Mouse (Mus musculus) G1E (cell line): Measurements from ENCODE around the gene Timm50.

ENCODE experiments used
- CTCF ChIP-seq: IDR thresholded peaks from 2 replicates; pipeline ENCODE4 v1.5.1; 2012; ENCODE audit warnings: low read depth, low read length, inconsistent platforms, mixed read lengths
- GATA1 ChIP-seq: IDR thresholded peaks from 2 replicates; pipeline ENCODE4 v1.6.1; 2012; ENCODE audit warnings: borderline replicate concordance, low read length, inconsistent platforms, mixed read lengths
- GATA2 ChIP-seq: IDR thresholded peaks from 2 replicates; pipeline ENCODE4 v1.6.1; 2012; ENCODE audit warnings: low read depth, low read length, inconsistent platforms, borderline replicate concordance
- POLR2AphosphoS5 ChIP-seq: IDR thresholded peaks from 2 replicates; pipeline ENCODE4 v1.6.1; 2012; ENCODE audit warnings: low read depth, low read length, inconsistent platforms; ENCODE audit not compliant: insufficient replicate concordance
- TAL1 ChIP-seq: conservative IDR thresholded peaks from 2 replicates; pipeline ENCODE4 v1.6.1; 2012; ENCODE audit warnings: low read depth, low read length, inconsistent platforms, mixed read lengths

DNA sequence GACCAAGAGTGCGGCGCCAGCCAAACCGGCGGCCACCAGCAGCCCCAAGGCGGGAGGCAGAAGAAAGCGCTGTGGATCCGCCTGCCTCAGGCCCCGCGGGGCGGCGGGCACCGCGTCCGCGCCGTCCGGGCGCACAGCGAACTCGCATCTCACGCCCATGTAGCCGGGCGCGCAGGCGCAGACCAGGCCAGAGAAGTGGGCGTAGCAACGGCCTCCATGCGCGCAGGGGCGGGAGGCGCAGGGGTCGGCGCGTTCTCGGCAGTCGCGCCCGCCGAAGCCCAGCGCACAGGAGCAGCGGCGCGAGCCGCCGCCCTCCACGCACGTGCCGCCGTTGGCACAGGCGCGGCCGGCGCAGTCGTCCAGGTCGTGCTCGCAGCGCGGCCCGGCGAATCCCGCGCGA, 17.4 kb downstream of the Timm50 start:
- TF ChIP-seq CTCF: no peak
- no peak for TF ChIP-seq TAL1
- no peak for TF ChIP-seq GATA1
- TF ChIP-seq POLR2AphosphoS5: no peak
- TF ChIP-seq GATA2: no peak
